Mouse (Mus musculus) subcutaneous adipose tissue, adult 2 months (tissue): ENCODE measurements around the gene Map4k3. TPM values are rescaled to one million over a fixed set of nuclear protein-coding genes. Genes with fewer than 3 reads are reported as not detected.

ENCODE experiments used
- polyA plus RNA-seq: library from polyadenylated mRNA; depleted of rRNA; stranded (reverse); fragments of >200 nt; gene quantifications from 2 replicates; pipeline ENCODE4 v1.2.3, GENCODE M21; 2012; ENCODE audit warnings: low replicate concordance; rRNA removed

Map4k3 gene
- polyA plus RNA-seq, result 22.8 and 24.3 TPM in 2 replicates

GRCm38 (mm10) chr17:80728062-80728858 is at the start of gene Map4k3:
Gene Map4k3, minus strand, starts transcription at chr17:80728485.

GRCm38 (mm10) chr17:80577639-80578038 is 150.6 kb downstream of the Map4k3 start, which contains the start of gene Cdkl4:
Gene Cdkl4, minus strand, starts transcription at chr17:80577813.

Other genes starting within 250 kb of the Map4k3 start
- 3.8 and 4.6 TPM in 2 replicates for gene Sos1, start 248.0 kb downstream of the Map4k3 start, polyA plus RNA-seq
- 0.19 and 2.7 TPM in 2 replicates for gene Cdkl4, start 150.7 kb downstream of the Map4k3 start, polyA plus RNA-seq
- gene Tmem178, start 216.1 kb upstream of the Map4k3 start, polyA plus RNA-seq, result 0.59 and 1.0 TPM in 2 replicates